Mouse (Mus musculus): ENCODE results near the gene Atoh8. TPM values are rescaled to one million over a fixed set of nuclear protein-coding genes. Genes with fewer than 3 reads are reported as not detected.

Atoh8 gene
- not detected for polyA plus RNA-seq (2014; fragmentation: Illumina TruSeq; extraction: RNeasy Lipid Tissue Mini Kit (QIAGEN cat#74804); ENCODE audit: low read depth, low replicate concordance)

DNA sequence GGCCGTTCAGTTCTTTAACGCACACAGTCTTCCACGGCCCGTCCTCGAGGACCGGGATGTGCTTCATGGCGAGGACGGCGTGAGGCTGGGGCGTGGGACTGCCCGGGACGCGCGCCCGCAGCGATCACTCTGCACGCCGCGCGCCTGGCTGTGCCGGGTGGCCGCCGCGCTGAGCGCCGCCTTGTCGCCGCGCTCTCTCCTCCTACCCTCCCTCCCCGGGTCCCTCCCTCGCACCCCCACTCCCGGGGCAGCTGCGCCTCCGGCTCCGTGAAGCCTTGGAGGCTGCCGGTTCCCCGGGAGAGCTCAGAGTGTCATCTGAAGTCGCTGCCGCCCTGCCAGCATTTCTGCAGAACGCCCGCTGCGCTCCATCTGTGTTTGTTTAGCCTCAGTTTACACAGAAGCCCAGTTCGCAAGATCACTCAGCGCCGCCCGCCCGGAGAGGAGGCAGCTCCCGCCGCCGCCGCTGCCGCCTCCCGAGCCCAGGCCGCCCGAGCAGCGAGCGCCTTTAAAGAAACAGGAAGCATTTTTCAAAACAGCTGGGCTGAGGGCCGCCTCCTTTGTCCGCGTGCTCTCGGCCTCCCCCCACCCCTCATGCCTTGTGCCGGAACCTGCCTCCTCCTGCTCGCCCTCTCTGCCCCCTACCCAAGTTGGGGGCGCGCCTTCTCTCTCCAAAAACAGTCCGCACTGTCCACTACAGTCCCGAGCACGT is at the start of gene Atoh8:
Gene Atoh8 (minus strand): TSS at position 480 of the 709 bp plus-strand sequence.

Other genes with a start within 250 kb of the Atoh8 start
- 2.2 TPM for gene St3gal5, start 138.0 kb downstream of the Atoh8 start, polyA plus RNA-seq (2014; fragmentation: Illumina TruSeq; extraction: RNeasy Lipid Tissue Mini Kit (QIAGEN cat#74804); ENCODE audit: low read depth, low replicate concordance)
- not detected for gene Sftpb, start 69.0 kb upstream of the Atoh8 start, polyA plus RNA-seq (2014; fragmentation: Illumina TruSeq; extraction: RNeasy Lipid Tissue Mini Kit (QIAGEN cat#74804); ENCODE audit: low read depth, low replicate concordance)
- 29.1 TPM for gene Usp39, start 109.6 kb upstream of the Atoh8 start, polyA plus RNA-seq (2014; fragmentation: Illumina TruSeq; extraction: RNeasy Lipid Tissue Mini Kit (QIAGEN cat#74804); ENCODE audit: low read depth, low replicate concordance)
- gene 0610030E20Rik, start 111.7 kb upstream of the Atoh8 start, polyA plus RNA-seq (2014; fragmentation: Illumina TruSeq; extraction: RNeasy Lipid Tissue Mini Kit (QIAGEN cat#74804); ENCODE audit: low read depth, low replicate concordance), result 62.5 TPM
- not detected for gene Tmem150a, start 119.9 kb upstream of the Atoh8 start, polyA plus RNA-seq (2014; fragmentation: Illumina TruSeq; extraction: RNeasy Lipid Tissue Mini Kit (QIAGEN cat#74804); ENCODE audit: low read depth, low replicate concordance)
- gene Rnf181, start 131.4 kb upstream of the Atoh8 start, polyA plus RNA-seq (2014; fragmentation: Illumina TruSeq; extraction: RNeasy Lipid Tissue Mini Kit (QIAGEN cat#74804); ENCODE audit: low read depth, low replicate concordance), result 125 TPM
- gene Vamp5, start 144.9 kb upstream of the Atoh8 start, polyA plus RNA-seq (2014; fragmentation: Illumina TruSeq; extraction: RNeasy Lipid Tissue Mini Kit (QIAGEN cat#74804); ENCODE audit: low read depth, low replicate concordance), result 0.16 TPM
- gene Vamp8, start 155.1 kb upstream of the Atoh8 start, polyA plus RNA-seq (2014; fragmentation: Illumina TruSeq; extraction: RNeasy Lipid Tissue Mini Kit (QIAGEN cat#74804); ENCODE audit: low read depth, low replicate concordance), result 88.6 TPM
- 25.0 TPM for gene Ggcx, start 178.7 kb upstream of the Atoh8 start, polyA plus RNA-seq (2014; fragmentation: Illumina TruSeq; extraction: RNeasy Lipid Tissue Mini Kit (QIAGEN cat#74804); ENCODE audit: low read depth, low replicate concordance)
- 872 TPM for gene Mat2a, start 204.0 kb upstream of the Atoh8 start, polyA plus RNA-seq (2014; fragmentation: Illumina TruSeq; extraction: RNeasy Lipid Tissue Mini Kit (QIAGEN cat#74804); ENCODE audit: low read depth, low replicate concordance)